Mouse (Mus musculus) erythroid progenitor cell, adult 5-6 weeks (primary cell): ENCODE measurements around the gene Nppc. TPM values are rescaled to one million over a fixed set of nuclear protein-coding genes. Genes with fewer than 3 reads are reported as not detected.

ENCODE experiments used
- ATAC-seq: replicated peaks from 2 replicates; pipeline ENCODE4 v1.8.0; 2016; ENCODE audit warnings: moderate number of reproducible peaks, mild to moderate bottlenecking, moderate TSS enrichment, inconsistent platforms; ENCODE audit not compliant: poor library complexity, low FRiP score, severe bottlenecking
- total RNA-seq, 2 experiments: library from RNA; stranded (forward) in 1 of 2; stranded (reverse) in 1 of 2; fragments of 150-400 nt in 1 of 2; fragments of 186-747, 209-891 nt in 1 of 2; gene quantifications; 2 replicates each; pipeline versions ENCODE4 v1.2.3 to v1.2.4; 2015 to 2017; ENCODE audit warnings: low replicate concordance in 2 of 2

Gene Nppc
- total RNA-seq, 2 experiments from 2014 or later = not detected

DNA sequence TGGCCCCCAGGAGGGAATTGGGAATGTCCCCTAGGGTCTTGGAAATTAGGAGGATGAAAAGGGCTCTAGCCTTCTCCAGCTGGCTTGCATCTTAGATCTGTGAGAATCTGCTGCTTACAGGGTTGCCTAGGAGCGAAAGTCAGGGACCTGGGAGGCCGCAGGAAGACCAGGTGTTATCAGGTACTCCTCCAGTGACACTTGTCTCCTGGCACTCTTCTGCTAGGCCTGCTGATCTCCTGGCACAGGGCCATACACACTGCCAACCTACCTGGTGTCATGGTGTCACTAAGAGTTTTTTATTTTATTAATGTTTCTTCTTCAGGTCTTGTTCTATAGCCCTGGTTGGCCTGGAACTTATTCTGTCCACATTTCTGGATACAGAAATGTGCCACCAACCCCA is 5.3 kb downstream of the Nppc start:
- no peak for ATAC-seq

DNA sequence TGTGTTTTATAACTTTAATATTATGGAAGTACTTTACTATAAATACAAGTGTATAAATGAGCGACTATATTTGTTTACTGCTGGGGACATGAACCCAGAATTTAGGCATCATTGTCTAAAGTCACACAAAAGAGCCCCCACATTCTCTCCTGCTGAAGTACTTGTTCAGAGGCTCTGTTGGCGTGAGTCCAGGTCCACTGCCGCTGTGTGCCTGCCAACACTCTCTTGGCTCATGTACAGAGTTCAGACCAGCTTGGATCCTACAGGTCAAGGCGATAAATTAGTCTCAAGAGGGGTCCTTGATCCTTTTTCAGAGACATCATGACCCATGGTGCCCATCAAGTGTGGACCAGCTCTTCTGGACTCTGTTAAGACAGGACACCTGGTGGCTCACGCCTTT is 13.3 kb downstream of the Nppc start:
- no peak for ATAC-seq

DNA sequence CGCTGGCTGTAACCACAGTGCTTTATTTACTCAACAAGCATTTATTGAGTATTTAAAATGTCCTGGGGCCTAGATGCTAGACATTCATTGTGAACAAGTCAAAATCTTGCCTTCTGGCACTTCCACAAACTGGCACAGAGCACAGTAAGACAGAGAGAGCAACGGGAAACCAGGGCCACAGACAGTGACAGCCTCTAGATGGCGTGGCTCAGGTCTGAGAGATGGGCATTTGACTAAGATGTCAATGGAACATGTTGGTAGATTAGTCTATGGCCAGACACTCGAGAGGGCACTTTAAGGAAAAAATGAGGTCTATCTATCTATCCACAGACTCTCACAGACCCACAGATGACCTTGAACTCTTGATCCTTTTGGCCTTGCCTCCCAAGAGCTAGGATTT is 17.7 kb downstream of the Nppc start:
- ATAC-seq = no peak

DNA sequence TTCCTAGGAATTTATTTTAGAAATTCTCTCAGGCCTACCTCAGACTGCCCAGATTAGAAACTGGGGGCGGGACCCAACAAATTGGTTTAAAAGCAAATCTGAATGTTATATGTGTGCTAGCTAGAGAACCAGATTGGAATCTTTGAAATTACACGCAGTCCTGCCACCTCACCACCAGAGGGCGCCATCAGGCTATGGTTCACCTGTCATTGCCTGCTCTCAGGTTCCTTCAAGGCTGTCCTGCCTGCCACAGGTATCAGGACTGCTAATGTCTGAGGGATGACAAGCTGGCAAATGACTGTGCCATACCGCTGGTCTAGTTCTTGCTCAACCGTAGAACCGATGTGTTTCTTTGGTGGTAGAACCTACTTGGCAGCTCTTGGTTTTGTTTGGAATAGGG is 20.1 kb downstream of the Nppc start:
- ATAC-seq = 0 out of 2 replicates have a peak, but pooled peaks have one; percentile 33

DNA sequence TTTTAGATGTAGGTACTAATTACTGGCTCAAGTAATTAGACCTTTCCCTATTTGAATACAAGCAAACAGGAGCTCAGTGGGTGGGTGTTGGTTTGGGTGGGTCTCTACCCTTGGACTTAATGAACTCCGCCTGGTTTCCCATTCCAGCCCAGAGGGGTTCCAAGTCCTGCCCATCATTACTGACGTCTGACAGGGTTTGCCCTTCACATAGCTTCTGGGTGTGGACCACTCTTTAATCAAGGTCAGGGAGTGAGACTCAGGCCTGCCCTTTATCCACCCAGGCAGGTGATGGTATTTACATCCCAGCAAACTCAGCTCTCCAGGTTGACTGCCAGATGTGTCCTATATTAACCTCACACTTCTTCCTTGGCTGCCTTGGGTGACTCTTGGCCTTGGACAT is 22.9 kb downstream of the Nppc start:
- ATAC-seq = no peak

DNA sequence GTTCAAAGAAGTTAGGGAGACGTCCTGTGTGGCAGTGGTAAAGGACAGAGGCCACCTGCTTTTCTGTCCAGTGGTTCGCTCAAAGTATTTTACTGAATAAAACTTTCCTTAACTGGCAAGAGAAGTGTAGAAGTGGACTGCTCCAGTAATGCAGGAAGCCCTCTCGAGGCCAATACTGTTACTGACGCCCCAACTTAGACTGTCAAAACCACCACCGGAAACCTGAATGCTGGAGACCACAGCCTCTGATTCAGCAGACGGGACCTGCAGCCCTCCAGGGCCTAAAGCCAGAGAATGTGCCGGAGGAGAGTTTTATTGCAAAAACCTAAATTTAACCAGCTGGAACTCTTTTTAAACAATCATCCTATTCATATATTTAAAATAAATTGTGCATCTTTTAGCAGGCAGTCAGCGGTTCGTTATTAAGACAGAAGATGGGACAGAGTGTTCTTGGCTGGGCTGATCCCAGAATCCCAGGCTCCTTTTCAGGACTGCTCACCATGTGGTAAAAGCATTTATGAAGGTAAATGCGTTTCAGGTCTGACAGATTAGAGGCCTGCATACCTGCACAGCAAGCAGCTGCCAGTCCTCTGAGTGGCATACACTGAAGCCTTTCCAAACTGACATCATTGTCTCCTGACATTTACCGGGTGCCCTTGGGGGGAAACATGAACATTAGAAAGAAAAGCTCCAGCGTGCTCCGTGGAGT is 27.1 kb downstream of the Nppc start:
- no peak for ATAC-seq

DNA sequence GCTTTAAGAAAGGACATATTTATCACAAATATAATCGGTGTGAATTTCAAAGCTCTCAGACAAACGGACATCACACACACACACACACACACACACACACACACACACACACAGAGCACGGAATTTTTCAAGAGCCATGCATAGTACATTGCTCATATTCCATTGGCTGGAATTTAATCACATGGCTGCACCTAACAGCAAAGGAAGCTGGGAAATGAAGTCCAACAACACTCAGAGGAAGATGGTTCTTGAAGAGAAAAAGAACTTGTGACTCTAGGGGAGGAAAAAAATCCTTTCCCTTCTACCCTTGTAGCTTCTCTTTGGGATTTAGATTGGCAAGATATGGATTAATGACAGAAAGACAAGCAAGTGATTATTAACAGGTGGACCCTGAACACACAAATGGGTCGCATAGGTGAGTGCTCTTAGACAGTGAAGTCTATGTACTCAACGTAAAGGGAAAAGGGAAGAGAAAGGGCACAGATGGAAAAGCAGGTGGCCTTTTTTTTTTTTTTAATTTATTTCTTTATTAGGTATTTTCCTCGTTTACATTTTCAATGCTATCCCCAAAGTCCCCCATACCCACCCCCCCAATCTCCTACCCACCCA is 35.5 kb downstream of the Nppc start:
- ATAC-seq = no peak

DNA sequence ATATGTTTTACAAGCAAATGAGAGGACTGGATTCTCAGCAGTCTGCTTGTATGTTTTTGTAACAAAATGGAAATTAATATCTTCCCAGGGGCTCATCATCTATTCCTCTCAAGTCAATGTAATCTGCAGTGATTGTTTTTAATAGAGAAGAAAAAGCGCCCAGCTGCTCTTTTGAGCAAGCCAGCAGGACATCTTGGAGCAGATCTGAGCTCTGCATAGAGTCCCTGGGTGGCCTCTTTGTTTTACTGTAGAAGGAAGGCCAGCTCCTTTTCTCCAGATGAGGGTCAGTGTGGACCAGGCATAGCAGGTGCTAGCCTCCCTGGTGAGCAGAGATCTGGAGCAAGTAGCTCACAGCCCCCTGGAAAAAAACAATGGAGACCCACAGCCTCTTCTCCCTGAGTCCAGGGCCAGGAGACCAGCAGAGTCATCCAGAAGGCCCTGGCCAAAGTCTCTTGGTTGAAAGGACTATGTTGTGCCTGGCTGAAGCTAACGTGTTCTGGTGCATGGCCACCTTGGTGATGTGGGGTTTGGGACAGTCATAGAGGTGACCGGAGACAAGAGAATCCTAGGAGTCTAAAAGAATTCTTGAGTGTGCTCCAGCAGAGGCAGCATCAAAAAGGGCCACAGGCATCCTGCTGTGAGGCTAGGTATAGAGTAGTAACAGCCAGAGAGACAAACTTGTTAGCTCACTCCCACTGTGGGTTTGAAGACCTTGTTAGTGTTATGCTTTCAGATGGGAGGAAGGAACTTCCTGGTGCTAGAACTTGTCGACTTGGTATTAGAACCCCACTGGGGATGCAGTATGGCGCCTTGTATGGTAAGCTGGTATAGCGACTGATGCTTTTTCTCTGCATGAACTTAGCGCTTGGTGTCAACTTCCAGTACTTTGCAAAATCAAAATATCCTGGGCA is 36.3 kb downstream of the Nppc start:
- ATAC-seq = no peak

DNA sequence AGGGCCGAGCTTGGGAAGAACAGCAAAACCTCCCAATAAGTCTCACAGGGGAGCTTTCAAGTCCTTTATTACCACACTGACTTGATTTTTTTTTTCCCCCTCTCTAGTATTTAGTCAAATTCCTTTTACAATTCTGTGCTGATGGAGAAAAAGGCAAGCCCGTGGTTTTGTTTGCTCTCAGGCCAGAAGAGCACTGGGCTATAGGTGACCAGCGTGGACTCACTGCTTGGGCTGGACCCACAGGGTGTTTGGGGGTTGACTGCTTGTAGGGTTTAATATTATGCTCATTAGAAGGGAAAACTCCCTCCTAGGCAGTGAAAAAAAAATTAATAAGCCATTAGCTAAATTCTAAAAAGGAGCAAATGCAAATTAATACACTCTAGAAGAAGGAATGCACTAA is 36.9 kb downstream of the Nppc start:
- no peak for ATAC-seq

DNA sequence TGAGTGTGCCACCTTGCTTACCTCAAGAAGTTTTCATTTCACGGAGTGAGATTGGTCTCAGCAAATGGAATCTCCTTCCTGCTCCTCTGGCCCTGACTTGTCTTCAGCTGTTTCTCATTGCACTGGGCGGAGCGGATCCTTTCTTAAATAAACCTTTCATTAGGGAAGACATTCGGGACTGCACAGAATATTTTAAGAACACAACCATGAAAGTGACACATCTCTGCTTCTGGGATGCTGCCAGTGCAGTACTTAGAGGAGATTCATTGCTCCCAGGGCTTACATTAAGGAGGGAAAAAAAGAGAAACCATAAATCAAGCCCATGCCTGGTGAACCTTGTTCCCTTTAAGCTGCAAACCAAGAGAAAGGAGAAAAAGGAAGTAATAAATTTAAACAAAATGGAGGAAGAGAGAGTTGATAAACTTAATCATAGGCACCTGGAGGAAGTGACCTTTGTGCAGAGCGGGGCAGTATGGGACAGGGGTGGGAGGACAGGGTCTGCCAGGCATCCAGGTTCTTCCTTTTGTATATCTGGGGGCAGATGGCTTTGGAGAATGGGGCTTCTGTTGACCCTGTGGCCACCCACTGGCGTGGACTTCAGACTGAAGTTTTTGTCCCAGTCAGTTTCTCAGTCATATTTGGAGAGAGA is 37.5 kb downstream of the Nppc start:
- no peak for ATAC-seq

DNA sequence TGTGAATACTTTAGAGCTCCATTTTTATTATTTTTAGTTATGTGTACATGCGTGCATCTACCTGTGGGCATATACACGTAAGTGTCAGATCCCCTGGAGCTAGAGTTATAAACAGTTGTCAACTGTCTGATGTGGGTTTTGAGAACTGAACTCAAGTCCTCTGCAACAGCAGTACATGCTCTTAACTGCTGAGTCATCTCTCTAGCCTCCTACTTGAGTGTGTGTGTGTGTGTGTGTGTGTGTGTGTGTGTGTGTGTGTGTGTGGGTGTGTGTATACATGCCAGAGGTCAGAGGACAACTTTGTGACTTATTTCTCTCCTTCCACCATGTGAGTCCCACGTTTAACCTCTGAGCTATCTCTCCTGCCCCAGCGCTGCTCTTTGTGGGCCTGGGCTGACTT is 39.8 kb downstream of the Nppc start:
- ATAC-seq = no peak

DNA sequence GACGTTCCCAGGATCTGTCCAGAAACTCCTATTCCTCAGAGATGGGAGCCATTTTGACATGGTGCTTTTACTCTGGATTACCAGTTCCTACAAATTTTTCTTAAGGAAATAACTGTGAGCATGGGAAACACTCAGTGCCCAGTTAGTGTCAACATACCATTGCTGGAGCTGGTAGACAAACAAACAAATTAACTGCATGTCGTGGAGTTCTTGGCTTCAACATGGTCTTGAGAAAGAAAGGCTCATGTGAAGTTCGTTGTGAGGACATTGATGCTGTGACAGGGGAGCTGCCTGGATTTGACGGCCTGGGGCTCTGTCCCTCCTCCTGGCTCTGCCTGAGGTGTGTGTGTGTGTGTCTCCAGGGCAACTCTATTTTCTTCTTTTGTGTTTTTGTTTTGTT is 40.4 kb downstream of the Nppc start:
- ATAC-seq = no peak

DNA sequence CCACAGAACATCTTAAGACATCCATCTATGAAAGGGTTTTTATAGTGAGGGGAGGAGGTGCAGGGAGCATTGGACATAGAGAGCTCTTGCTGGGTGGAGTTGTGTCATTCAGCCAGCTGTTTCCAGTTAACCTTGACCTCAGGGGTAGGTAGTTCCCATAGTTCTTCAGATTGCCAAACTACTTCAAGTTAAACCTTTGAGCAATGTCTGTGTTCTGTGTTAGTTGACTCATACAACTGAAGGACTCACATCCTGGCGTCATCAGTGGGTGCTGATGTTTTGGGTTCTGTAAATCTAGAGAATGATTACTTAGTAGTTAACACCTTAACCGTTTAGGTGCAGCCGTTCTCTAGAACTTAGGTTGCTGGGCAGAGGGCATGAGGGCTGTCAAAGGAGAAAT is 42.1 kb downstream of the Nppc start:
- no peak for ATAC-seq

DNA sequence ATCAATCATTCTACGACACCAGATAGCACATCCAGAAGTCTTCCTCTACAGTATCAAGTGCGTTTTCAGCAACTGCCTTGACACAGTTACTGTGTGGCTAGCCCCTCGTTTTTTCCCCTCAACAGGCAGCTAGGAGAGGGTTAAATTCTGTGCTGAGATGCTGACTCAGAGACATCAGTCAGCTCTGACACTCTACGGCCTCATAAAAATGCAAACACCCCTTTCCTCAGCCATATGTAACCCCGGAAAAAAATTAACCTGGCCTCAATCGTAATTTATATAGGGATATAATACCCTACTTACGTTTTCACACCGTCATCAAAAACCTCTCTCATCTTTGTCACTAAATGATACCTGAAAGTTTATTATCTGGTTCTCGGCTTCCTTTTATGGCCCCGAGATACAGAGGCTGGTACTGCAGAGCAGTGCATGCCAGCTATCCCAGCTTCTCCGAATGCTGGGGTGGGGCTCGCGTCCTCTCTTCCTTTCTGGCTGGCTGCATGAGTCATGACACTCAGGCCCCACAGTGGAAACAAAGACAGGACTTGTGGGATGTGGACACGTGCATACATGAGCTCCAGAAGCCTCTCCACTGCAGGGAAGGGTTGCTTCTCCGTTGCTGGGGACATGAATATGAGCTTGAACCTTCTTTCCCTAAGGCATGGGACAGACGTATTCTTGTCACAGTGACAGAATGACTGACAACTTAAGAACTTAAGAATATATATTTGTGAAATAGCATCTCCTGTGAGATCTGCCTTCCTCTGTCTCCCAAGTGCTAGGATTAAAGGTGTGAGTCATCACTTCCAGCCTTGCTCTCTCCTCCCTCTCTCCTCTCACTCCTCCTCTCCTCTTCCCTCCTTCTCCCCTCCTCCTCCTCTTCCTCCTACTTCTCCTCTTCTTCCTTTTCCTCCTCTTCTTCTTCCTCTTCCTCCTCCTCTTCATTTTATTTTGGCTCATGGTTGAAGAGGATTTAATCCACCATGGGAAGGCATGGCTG is 47.1 kb downstream of the Nppc start:
- no peak for ATAC-seq

DNA sequence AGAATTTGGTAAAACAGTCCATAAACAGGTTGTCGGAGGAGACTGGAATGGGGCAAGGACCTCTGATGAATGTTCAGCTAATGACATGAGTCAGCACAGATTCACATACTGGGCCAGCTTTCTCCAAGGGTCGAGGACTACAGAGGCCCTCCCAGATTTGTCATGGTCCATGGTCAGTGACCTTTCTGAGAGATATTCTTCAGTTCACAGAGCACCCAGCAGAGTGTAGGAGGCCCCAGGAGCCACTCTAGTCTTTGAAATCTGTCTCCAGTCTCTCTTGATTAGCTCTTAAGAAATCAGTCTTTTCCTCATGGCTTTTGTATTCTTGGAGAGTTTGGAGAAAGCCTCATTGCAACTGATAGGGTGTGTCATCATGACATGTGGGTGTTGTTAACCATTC is 48.1 kb downstream of the Nppc start:
- no peak for ATAC-seq

DNA sequence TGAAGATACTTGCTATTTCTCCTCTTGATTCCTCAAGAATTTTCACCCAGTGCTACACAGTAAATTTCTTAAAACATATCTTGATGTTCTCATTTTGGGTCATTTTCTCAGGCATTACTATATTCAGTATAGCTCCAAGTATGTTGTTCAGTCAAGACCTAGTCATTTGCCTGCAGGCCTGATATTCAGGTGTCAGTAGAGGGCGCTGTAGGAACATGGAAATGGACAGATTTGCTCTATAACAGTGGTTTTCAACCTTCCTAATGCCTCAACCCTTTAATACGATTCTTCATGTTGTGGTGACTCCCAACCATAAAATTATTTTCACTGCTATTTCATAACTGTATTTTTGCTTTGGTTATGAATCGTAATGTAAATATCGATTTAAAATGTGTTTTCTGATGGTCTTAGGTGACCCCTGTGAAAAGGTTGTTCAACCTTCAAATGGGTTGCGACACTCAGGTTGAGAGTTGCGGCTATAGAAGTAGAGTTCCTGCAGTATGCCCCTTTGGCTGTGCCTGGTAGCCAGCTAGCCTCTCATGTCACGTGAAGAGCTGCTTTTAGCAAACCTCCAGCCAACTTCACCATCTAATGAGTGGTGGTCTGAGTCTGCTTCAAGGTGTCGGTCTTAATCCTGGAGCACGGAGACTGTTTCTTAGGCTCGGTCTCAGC is 51.8 kb downstream of the Nppc start:
- no peak for ATAC-seq
